Mouse (Mus musculus) kidney, postnatal 0 days (tissue): ENCODE measurements around the gene Nmt1. TPM values are rescaled to one million over a fixed set of nuclear protein-coding genes. Genes with fewer than 3 reads are reported as not detected.
A peak's percentile ranks its signal among the peaks of the same experiment; 100 is the strongest.

Source experiments
- ATAC-seq: fragments of 200-750 bp; cut with Nextera tagmentation; replicated peaks from 2 replicates; pipeline ENCODE4 v1.8.0; 2017; ENCODE audit warnings: low read depth, moderate number of reproducible peaks, moderate TSS enrichment, moderate library complexity; ENCODE audit not compliant: low FRiP score
- DNase-seq: peaks from one replicate; pipeline ENCODE4 v3.0.0-alpha.2; 2016; ENCODE audit warnings: low spot score
- H3K27ac ChIP-seq: fragments of 300-500 bp; sonication (generic); 2 replicates; pipeline ENCODE4 v1.5.1; 2014; ENCODE audit warnings: mild to moderate bottlenecking
- H3K27me3 ChIP-seq: fragments of 300-500 bp; sonication (generic); 2 replicates; pipeline ENCODE4 v1.6.1; 2014; ENCODE audit warnings: low read length, mixed read lengths; ENCODE audit not compliant: insufficient read depth
- H3K36me3 ChIP-seq: fragments of 300-500 bp; sonication (generic); 2 replicates; pipeline ENCODE4 v1.6.1; 2014; ENCODE audit warnings: low read length, mixed read lengths; ENCODE audit not compliant: insufficient read depth
- H3K4me1 ChIP-seq: fragments of 300-500 bp; sonication (generic); replicated peaks from 2 replicates; pipeline ENCODE4 v1.6.1; 2014; ENCODE audit warnings: antibody characterized with exemption, low read length, mixed read lengths; ENCODE audit not compliant: insufficient read depth
- H3K4me2 ChIP-seq: fragments of 300-500 bp; sonication (generic); 2 replicates; pipeline ENCODE4 v1.6.1; 2014; ENCODE audit warnings: mild to moderate bottlenecking, low read length, moderate library complexity, mixed read lengths
- H3K4me3 ChIP-seq: fragments of 300-500 bp; sonication (generic); replicated peaks from 2 replicates; pipeline ENCODE4 v1.5.1; 2014; ENCODE audit warnings: low read depth, low read length
- H3K9ac ChIP-seq: fragments of 300-500 bp; sonication (generic); 2 replicates; pipeline ENCODE4 v1.6.1; 2014; ENCODE audit warnings: low read depth, low read length
- H3K9me3 ChIP-seq: fragments of 300-500 bp; sonication (generic); replicated peaks from 2 replicates; pipeline ENCODE4 v1.6.1; 2016; ENCODE audit warnings: low read length, inconsistent platforms, mixed read lengths
- CTCF ChIP-seq: IDR thresholded peaks from 2 replicates; pipeline ENCODE4 v1.5.1; 2016; ENCODE audit warnings: antibody characterized with exemption, low read depth, mild to moderate bottlenecking, moderate library complexity
- WGBS: fragments of 180-500 bp; shearing (Covaris S2); extraction: QIAGEN DNeasy Blood & Tissue Kit; methylation state at CpG from one replicate; pipeline ENCODE4 v1.1.7; 2014; 5-methylcytosine and 5-hydroxymethylcytosine counted together
- polyA plus RNA-seq: library from polyadenylated mRNA; unstranded; fragments of >200 nt; fragmentation: Nextera tagmentation; extraction: Ambion mirVana; gene quantifications from 2 replicates; pipeline ENCODE4 v1.2.1, GENCODE M21; 2015

Gene Nmt1
- polyA plus RNA-seq, 1 experiment from 2014 or later: 60.3 TPM

DNA sequence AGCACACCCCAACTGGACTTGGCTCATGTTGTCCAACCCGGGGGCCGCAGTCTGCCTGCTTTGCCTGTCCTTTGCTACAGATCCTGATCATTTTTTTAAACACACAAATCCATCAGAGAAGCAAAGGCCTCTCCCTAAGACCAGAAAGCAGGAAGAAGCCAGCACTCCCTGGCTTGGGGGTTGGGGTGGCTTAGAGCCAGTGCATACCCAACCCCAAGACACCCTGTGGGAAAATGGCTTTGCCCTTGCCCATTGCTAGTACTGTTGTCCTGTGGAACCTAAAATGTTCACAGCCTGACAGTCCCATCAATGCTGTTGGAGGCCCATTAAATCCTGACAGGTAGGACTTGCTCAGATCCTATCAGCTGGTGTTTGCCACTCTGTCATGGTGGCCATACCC, 41.7 kb downstream of the Nmt1 start:
- DNase-seq: no peak
- no peak overlapping the region for H3K9ac ChIP-seq
- no peak overlapping the region for H3K4me3 ChIP-seq
- no peak overlapping the region for H3K27ac ChIP-seq
- peaks cover 56% of the 10 kb centered on the region for H3K36me3 ChIP-seq
- no peak overlapping the region for H3K4me2 ChIP-seq
- H3K4me1 ChIP-seq: no peaks in the 10 kb centered on the region
- H3K27me3 ChIP-seq: no peaks in the 10 kb centered on the region
- H3K9me3 ChIP-seq: no peaks in the 10 kb centered on the region
- TF ChIP-seq CTCF: no peak
- ATAC-seq: no peak
- WGBS: 95% methylated on average over 2 of the region's 2 CpGs

- Histone ChIP-seq H3K9ac (no peak overlapping the region), H3K4me3 (no peak overlapping the region), H3K9me3 (no peaks in the 10 kb centered on the region), H3K4me2 (no peak overlapping the region), H3K36me3 (peaks cover 51% of the 10 kb centered on the region), H3K4me1 (no peaks in the 10 kb centered on the region), H3K27me3 (no peaks in the 10 kb centered on the region), H3K27ac (no peak overlapping the region)
- DNase-seq (no peak), ATAC-seq (no peak)
- WGBS: 89% methylated on average over 10 of the region's 10 CpGs
- TF ChIP-seq CTCF: no peak
Observed at GRCm38 (mm10) chr11:103070322-103070880, 42.4 kb downstream of the Nmt1 start.

DNA sequence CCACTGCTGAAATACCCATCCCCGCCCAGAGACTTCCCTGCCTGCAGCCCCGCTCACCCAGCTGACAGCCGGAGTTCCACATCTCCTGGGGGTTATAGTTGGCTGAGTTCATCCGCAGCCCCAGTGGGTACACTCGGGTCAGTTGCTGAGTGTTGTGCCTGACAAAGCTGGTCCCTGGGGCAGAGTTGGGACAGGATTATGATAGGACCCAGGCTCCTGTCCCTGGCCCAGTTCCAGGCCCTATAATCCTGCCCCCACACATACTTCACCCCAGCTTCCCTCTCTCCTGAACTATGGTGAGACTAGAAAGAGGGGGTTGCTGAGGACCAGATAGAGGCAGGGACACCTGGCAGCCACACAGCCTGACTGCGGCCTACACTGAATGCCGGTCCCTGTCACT, 45.7 kb downstream of the Nmt1 start:
- Histone ChIP-seq H3K27ac (no peak overlapping the region), H3K27me3 (no peaks in the 10 kb centered on the region), H3K36me3 (peaks cover 19% of the 10 kb centered on the region), H3K4me3 (no peak overlapping the region), H3K4me1 (no peaks in the 10 kb centered on the region), H3K9ac (no peak overlapping the region), H3K4me2 (no peak overlapping the region), H3K9me3 (no peaks in the 10 kb centered on the region)
- no peak for TF ChIP-seq CTCF
- DNase-seq (no peak), ATAC-seq (no peak)
- 82% methylated on average over 7 of the region's 7 CpGs for WGBS

DNA sequence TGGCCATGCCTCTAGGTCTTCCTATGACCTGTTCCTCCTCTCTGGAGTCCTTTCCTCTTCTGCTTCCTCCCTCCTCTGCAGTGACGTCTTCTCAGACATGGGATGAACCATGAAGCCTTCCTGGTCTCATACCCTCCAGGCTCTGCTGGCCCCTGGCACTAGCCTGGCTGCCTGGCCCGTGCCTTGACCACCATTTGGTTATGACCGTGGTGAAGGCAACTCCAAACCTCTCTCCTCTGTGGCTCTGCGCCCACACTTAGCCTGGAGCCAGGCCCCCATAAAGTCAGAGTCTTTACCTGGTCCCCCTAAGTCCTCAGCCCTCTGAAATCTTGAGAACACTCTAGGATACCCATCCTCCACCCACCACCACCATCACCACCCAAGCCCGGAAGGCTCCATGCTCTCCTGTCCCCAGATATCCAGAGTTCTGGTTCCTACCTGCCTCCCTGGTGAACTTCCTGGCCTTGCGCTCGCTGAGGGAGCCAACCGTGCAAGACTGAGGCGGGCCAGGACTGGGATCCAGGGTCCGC, 46.2 kb downstream of the Nmt1 start:
- WGBS: 68% methylated on average over 10 of the region's 10 CpGs
- TF ChIP-seq CTCF: no peak
- no peak overlapping the region for H3K9ac ChIP-seq
- no peak overlapping the region for H3K27ac ChIP-seq
- H3K4me1 ChIP-seq: no peaks in the 10 kb centered on the region
- H3K9me3 ChIP-seq: no peaks in the 10 kb centered on the region
- no peaks in the 10 kb centered on the region for H3K27me3 ChIP-seq
- ATAC-seq: no peak
- no peak overlapping the region for H3K4me3 ChIP-seq
- peaks cover 14% of the 10 kb centered on the region for H3K36me3 ChIP-seq
- DNase-seq: no peak
- no peak overlapping the region for H3K4me2 ChIP-seq

GRCm38 (mm10) chr11:103074796-103075323, 46.9 kb downstream of the Nmt1 start:
- Histone ChIP-seq H3K4me3 (no peak overlapping the region), H3K9ac (0 out of 2 replicates have a peak overlapping the region, but pooled peaks have one; percentile 23), H3K27me3 (no peaks in the 10 kb centered on the region), H3K9me3 (no peaks in the 10 kb centered on the region), H3K36me3 (peaks cover 10% of the 10 kb centered on the region), H3K27ac (no peak overlapping the region), H3K4me1 (no peaks in the 10 kb centered on the region), H3K4me2 (no peak overlapping the region)
- 23% methylated on average over 10 of the region's 10 CpGs for WGBS
- DNase-seq (no peak), ATAC-seq (0 out of 2 replicates have a peak, but pooled peaks have one; percentile 25)
- no peak for TF ChIP-seq CTCF

GRCm38 (mm10) chr11:103076010-103076409, 48.0 kb downstream of the Nmt1 start:
- ATAC-seq: no peak

More at GRCm38 (mm10) chr11:103076010-103076409, 48.0 kb downstream of the Nmt1 start:
- no peak overlapping the region for H3K9ac ChIP-seq
- H3K4me2 ChIP-seq: no peak overlapping the region
- WGBS: 90% methylated on average over 7 of the region's 7 CpGs
- H3K4me3 ChIP-seq: no peak overlapping the region
- no peaks in the 10 kb centered on the region for H3K36me3 ChIP-seq
- no peak for TF ChIP-seq CTCF
- H3K27me3 ChIP-seq: no peaks in the 10 kb centered on the region
- no peak for DNase-seq
- peaks cover 5% of the 10 kb centered on the region; the same call in 1 of the 2 replicates for H3K4me1 ChIP-seq
- H3K27ac ChIP-seq: no peak overlapping the region
- no peaks in the 10 kb centered on the region for H3K9me3 ChIP-seq
